Mouse (Mus musculus) lung, postnatal 36 days (tissue): ENCODE measurements around the gene Dpm3.

Experiments
- DNase-seq: peaks from one replicate; pipeline ENCODE4 v3.0.0; 2022; ENCODE audit warnings: mixed read lengths

The Dpm3 gene

DNA sequence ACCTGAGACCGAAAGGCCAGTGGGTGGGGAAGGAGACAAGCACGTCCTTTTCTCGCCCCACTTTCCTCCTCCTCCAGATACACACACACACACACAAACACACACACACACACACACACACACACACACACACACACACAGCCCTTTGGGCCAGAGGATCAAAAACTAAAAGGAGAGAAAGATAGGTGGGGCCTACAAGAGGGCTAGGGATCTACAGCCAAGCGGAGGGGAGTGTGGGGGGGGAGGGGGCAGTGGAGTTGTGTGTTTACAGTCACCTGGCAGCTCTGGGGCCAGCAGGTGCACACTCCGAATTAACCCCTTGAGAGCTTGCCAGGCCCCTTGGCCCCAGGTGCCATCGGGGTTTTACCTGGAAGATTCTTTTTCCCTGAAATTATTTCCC is 26.5 kb upstream of the Dpm3 start:
- peak; percentile 81 for DNase-seq

- peak; percentile 75 for DNase-seq
Measured at GRCm38 (mm10) chr3:89233562-89234110, 25.5 kb upstream of the Dpm3 start.

- no peak for DNase-seq
Measured at GRCm38 (mm10) chr3:89236516-89236915, 22.6 kb upstream of the Dpm3 start.

- DNase-seq, result no peak
Measured at GRCm38 (mm10) chr3:89237682-89238081, 21.5 kb upstream of the Dpm3 start.

DNA sequence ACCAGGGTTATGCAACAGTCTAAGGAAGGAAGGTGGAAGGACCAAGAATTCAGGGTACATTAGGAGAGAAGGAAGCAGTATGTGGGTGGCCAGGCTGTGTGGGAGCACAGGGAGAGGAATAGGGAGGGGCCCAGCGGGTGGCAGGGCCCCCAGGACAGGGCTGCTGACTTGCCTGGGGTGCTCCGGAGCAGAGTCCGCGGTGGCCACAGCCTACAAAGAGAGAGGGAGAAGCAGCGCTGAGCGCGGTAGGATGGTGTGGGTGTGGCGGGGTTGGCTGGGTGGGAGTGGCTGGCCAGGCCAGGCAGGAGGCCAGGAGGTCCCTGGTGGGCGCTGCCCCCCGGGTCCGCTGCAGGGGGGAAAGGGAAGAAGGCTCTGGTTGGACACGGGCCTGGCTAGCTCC is 20.7 kb upstream of the Dpm3 start:
- DNase-seq, result peak; percentile 54

GRCm38 (mm10) chr3:89242331-89242895 is 16.7 kb upstream of the Dpm3 start:
- peak; percentile 76 for DNase-seq

GRCm38 (mm10) chr3:89243609-89244008 is 15.5 kb upstream of the Dpm3 start:
- peak; percentile 89 for DNase-seq

- peak; percentile 50 for DNase-seq
Measured at GRCm38 (mm10) chr3:89244158-89244981, 14.8 kb upstream of the Dpm3 start.

GRCm38 (mm10) chr3:89244982-89245687 is 14.0 kb upstream of the Dpm3 start:
- no peak for DNase-seq

- no peak for DNase-seq
Measured at GRCm38 (mm10) chr3:89245688-89246171, 13.4 kb upstream of the Dpm3 start, which contains the start of gene Krtcap2. TSS of gene Krtcap2 (plus strand) at chr3:89245966.

GRCm38 (mm10) chr3:89246261-89247100 is 12.7 kb upstream of the Dpm3 start, which contains the start of gene Trim46:
TSS of gene Trim46 (minus strand) at chr3:89246309.
- DNase-seq, result peak; percentile 93

DNA sequence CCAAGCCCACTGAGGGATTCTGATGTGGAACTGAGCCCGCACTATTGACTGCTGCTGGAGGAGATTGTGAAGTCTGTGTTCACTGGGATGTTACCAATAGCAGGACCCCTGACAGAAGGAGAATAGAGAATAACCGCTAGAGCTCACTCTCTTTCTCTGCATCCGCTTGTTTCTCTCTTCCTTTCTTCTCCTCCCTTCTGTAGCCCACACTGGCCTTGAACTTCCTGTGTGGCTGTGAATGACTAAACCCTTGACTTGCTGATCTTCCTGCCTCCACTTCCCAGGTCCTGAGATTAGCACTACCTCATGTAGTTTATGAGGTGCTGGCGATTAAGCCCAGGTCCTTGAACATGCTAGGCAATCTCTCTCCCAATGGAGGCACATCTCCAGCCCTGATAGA is 11.7 kb upstream of the Dpm3 start:
- DNase-seq, result no peak

DNA sequence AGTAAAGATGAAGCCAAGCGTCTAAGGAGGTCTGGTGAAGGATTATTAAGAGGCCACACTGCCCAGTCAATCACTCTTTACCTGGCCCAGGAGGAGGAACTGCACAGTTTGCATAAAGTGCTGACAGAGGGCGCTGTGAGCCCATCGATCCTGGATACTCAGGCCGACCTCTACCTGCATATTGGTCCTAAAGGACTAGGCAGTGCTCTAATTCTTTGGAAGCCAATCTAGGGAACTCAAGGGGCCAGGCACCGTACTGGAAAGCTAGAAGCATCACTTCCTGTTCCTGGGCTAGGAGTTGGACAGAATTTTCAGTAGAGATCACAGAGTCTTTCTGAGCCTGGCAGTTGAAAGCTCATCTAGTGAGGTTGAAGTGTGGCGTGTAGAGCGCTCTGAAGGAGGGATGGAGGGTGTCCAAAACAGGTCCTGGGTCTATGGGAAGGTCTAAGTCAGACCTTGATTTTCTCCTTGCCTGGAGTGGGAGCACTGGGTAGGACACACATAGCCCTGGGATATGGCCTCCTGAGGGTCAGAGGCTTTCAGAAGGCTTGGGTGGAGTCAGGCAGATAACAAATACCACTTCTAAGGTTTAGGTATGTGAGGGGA is 8.6 kb upstream of the Dpm3 start:
- DNase-seq, result peak; percentile 92

DNA sequence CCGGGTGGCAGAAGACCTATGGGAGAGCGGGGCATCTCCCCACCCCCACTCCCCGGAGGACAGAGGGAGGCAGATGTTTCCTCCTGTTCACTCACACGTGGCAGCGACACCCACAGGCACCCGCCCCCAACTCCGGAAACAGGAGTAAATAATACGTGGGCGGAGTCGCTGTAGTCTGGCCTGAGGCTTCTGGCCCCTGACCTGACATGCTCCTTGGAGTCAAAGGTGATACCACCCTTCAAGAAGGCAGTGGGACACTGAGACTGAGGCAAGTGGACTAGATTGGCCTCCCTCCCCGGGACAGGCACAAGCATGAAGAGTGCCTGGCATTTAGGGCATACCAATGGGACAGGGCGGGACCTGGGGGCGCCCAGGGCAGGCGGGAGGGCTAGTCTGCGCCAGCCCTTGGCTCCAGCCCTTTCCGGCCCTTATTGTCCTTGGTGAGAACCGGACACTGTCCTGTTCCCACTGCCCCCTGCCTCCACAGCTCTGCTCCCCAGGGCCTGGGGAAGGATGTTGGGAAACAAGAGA is 7.7 kb upstream of the Dpm3 start:
- peak; percentile 91 for DNase-seq

DNA sequence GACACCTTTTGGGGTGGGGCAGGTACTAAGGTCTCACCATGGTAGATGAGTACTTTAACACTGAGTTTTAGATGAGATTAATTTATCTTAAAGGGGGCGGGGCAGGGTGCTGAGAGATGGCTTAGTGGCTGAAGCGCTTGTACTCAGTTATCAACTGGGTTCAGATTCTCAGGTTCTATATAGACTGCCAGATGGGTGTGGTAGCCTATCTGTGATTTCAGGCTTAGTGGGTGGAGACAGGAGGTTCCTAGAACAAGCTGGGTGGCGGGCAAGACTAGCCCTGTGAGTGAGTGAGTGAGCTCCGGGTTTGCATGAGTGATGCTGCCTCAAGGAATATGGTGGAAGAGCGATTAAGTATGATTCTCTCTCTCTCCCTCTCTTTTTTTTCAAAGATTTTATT is 4.2 kb upstream of the Dpm3 start:
- DNase-seq, result no peak

DNA sequence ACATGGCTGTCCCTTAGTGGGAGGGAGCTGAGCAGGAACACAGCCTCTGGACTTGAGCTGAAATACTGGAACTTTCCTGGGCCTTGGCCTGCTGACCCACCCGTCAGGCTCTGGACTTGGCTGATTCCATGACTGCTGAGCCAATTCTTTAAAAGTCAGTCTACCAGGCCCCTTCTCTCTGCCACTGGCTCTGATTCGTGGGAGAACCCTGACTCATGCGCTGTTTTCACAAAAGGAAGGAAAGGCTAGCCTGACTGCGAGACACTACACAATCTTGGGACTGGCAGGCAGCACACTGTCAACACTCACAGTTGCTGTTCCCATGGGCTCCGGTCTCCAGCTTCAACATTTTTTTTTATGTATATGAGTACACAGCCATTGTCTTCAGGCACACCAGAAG is 3.0 kb upstream of the Dpm3 start:
- no peak for DNase-seq

GRCm38 (mm10) chr3:89260211-89260610 is 1.1 kb downstream of the Dpm3 start:
- no peak for DNase-seq

GRCm38 (mm10) chr3:89262417-89262816 is 3.3 kb downstream of the Dpm3 start:
- DNase-seq, result peak; percentile 70

- peak; percentile 90 for DNase-seq
Measured at GRCm38 (mm10) chr3:89266439-89266893, 7.3 kb downstream of the Dpm3 start.

- no peak for DNase-seq
Measured at GRCm38 (mm10) chr3:89268916-89269315, 9.8 kb downstream of the Dpm3 start.

- peak; percentile 90 for DNase-seq
Measured at GRCm38 (mm10) chr3:89270051-89270755, 11.0 kb downstream of the Dpm3 start, which contains the start of gene Slc50a1. TSS of gene Slc50a1 (minus strand) at chr3:89270570.
